Mouse (Mus musculus): Measurements from ENCODE around the gene Apof. TPM values are rescaled to one million over a fixed set of nuclear protein-coding genes. Genes with fewer than 3 reads are reported as not detected.
"Not testable (repeated sequence)": the region's sequence is repeated elsewhere in the genome, so short reads cannot be mapped to it uniquely, and the experiment has no call there.

Apof gene
- polyA plus RNA-seq, 1 experiment from 2014 or later: 0.49 TPM

- no peak for ATAC-seq (replicated peaks; ENCODE audit: insufficient number of reproducible peaks, low FRiP score, low TSS enrichment)
- Histone ChIP-seq H3K36me3 (ENCODE audit: control insufficient read depth, insufficient read depth, low read length) (no peaks in the 10 kb centered on the region), H3K9ac (ENCODE audit: low read depth, low read length) (no peak overlapping the region), H3K9me3 (replicated peaks; ENCODE audit: control insufficient read depth, low read length) (no peaks in the 10 kb centered on the region), H3K27me3 (ENCODE audit: control insufficient read depth, insufficient read depth, low read length) (no peaks in the 10 kb centered on the region), H3K4me2 (no peak overlapping the region), H3K4me1 (ENCODE audit: control insufficient read depth, insufficient read depth, low read length) (no peaks in the 10 kb centered on the region), H3K27ac (ENCODE audit: low read depth, low read length) (no peak overlapping the region), H3K4me3 (ENCODE audit: low read depth, low read length) (no peak overlapping the region)
- WGBS (ENCODE audit: insufficient replicate concordance): 80% methylated on average over 6 of the region's 6 CpGs
These were observed 4.8 kb upstream of the Apof start for GRCm38 (mm10) chr10:128263393-128264310.

GRCm38 (mm10) chr10:128269206-128269910 lies 887 bp downstream of the Apof start:
- H3K4me2 ChIP-seq: peak overlapping the region; percentile 67
- no peaks in the 10 kb centered on the region for H3K27me3 ChIP-seq (ENCODE audit: control insufficient read depth, insufficient read depth, low read length)
- H3K4me3 ChIP-seq (ENCODE audit: low read depth, low read length): no peak overlapping the region
- no peaks in the 10 kb centered on the region for H3K4me1 ChIP-seq (ENCODE audit: control insufficient read depth, insufficient read depth, low read length)
- H3K27ac ChIP-seq (ENCODE audit: low read depth, low read length): no peak overlapping the region
- H3K36me3 ChIP-seq (ENCODE audit: control insufficient read depth, insufficient read depth, low read length): no peaks in the 10 kb centered on the region
- H3K9ac ChIP-seq (ENCODE audit: low read depth, low read length): no peak overlapping the region
- 83% methylated on average over 16 of the region's 16 CpGs for WGBS (ENCODE audit: insufficient replicate concordance)
- ATAC-seq (replicated peaks; ENCODE audit: insufficient number of reproducible peaks, low FRiP score, low TSS enrichment): no peak
- no peaks in the 10 kb centered on the region for H3K9me3 ChIP-seq (replicated peaks; ENCODE audit: control insufficient read depth, low read length)

GRCm38 (mm10) chr10:128270287-128270841 lies 1.9 kb downstream of the Apof start, which contains the start of gene Stat2:
Gene Stat2 (plus strand): TSS chr10:128270559.
- WGBS (ENCODE audit: insufficient replicate concordance): under 1% methylated on average over 43 of the region's 43 CpGs
- no peaks in the 10 kb centered on the region for H3K4me1 ChIP-seq (ENCODE audit: control insufficient read depth, insufficient read depth, low read length)

GRCm38 (mm10) chr10:128270866-128271265 lies 2.4 kb downstream of the Apof start:
- 38% methylated on average over 7 of the region's 7 CpGs for WGBS (ENCODE audit: insufficient replicate concordance)
- H3K27ac ChIP-seq (ENCODE audit: low read depth, low read length): peak overlapping the region; percentile 60; the same call in 1 of the 2 replicates
- peak overlapping the region; percentile 81 for H3K9ac ChIP-seq (ENCODE audit: low read depth, low read length)
- H3K4me2 ChIP-seq: peak overlapping the region; percentile 71
- peak overlapping the region; percentile 71 for H3K4me3 ChIP-seq (ENCODE audit: low read depth, low read length)
- no peaks in the 10 kb centered on the region for H3K4me1 ChIP-seq (ENCODE audit: control insufficient read depth, insufficient read depth, low read length)
- H3K9me3 ChIP-seq (replicated peaks; ENCODE audit: control insufficient read depth, low read length): no peaks in the 10 kb centered on the region
- no peaks in the 10 kb centered on the region for H3K27me3 ChIP-seq (ENCODE audit: control insufficient read depth, insufficient read depth, low read length)
- ATAC-seq (replicated peaks; ENCODE audit: insufficient number of reproducible peaks, low FRiP score, low TSS enrichment): no peak
- H3K36me3 ChIP-seq (ENCODE audit: control insufficient read depth, insufficient read depth, low read length): no peaks in the 10 kb centered on the region

More at GRCm38 (mm10) chr10:128270287-128270841, 1.9 kb downstream of the Apof start, which contains the start of gene Stat2:
- Histone ChIP-seq H3K9me3 (replicated peaks; ENCODE audit: control insufficient read depth, low read length) (no peaks in the 10 kb centered on the region), H3K27me3 (ENCODE audit: control insufficient read depth, insufficient read depth, low read length) (no peaks in the 10 kb centered on the region), H3K9ac (ENCODE audit: low read depth, low read length) (peak within 1 kb of the TSS; percentile 81), H3K27ac (ENCODE audit: low read depth, low read length) (peak within 1 kb of the TSS; percentile 60), H3K36me3 (ENCODE audit: control insufficient read depth, insufficient read depth, low read length) (no peaks in the 10 kb centered on the region), H3K4me2 (peak within 1 kb of the TSS; percentile 71), H3K4me3 (ENCODE audit: low read depth, low read length) (peak within 1 kb of the TSS; percentile 71)
- peak; percentile 97 for ATAC-seq (replicated peaks; ENCODE audit: insufficient number of reproducible peaks, low FRiP score, low TSS enrichment)

- no peaks in the 10 kb centered on the region for H3K4me1 ChIP-seq (ENCODE audit: control insufficient read depth, insufficient read depth, low read length)
- no peak overlapping the region for H3K27ac ChIP-seq (ENCODE audit: low read depth, low read length)
- H3K4me3 ChIP-seq (ENCODE audit: low read depth, low read length): no peak overlapping the region
- no peak overlapping the region for H3K9ac ChIP-seq (ENCODE audit: low read depth, low read length)
- H3K4me2 ChIP-seq: no peak overlapping the region
- no peaks in the 10 kb centered on the region for H3K9me3 ChIP-seq (replicated peaks; ENCODE audit: control insufficient read depth, low read length)
- H3K36me3 ChIP-seq (ENCODE audit: control insufficient read depth, insufficient read depth, low read length): no peaks in the 10 kb centered on the region
- ATAC-seq (replicated peaks; ENCODE audit: insufficient number of reproducible peaks, low FRiP score, low TSS enrichment): no peak
- H3K27me3 ChIP-seq (ENCODE audit: control insufficient read depth, insufficient read depth, low read length): no peaks in the 10 kb centered on the region
- WGBS (ENCODE audit: insufficient replicate concordance): 67% methylated on average over 2 of the region's 2 CpGs
These were observed 3.4 kb downstream of the Apof start for GRCm38 (mm10) chr10:128271883-128272282.

- not testable (repeated sequence) for H3K9me3 ChIP-seq (replicated peaks; ENCODE audit: control insufficient read depth, low read length); H3K36me3 ChIP-seq (ENCODE audit: control insufficient read depth, insufficient read depth, low read length); H3K27me3 ChIP-seq (ENCODE audit: control insufficient read depth, insufficient read depth, low read length); H3K9ac ChIP-seq (ENCODE audit: low read depth, low read length); H3K4me2 ChIP-seq; H3K4me1 ChIP-seq (ENCODE audit: control insufficient read depth, insufficient read depth, low read length); H3K27ac ChIP-seq (ENCODE audit: low read depth, low read length); H3K4me3 ChIP-seq (ENCODE audit: low read depth, low read length); ATAC-seq (replicated peaks; ENCODE audit: insufficient number of reproducible peaks, low FRiP score, low TSS enrichment)
- 87% methylated on average over 4 of the region's 7 CpGs for WGBS (ENCODE audit: insufficient replicate concordance)
These were observed 4.5 kb downstream of the Apof start for GRCm38 (mm10) chr10:128272819-128273439.

- ATAC-seq (replicated peaks; ENCODE audit: insufficient number of reproducible peaks, low FRiP score, low TSS enrichment); H3K36me3 ChIP-seq (ENCODE audit: control insufficient read depth, insufficient read depth, low read length); H3K4me2 ChIP-seq; H3K9ac ChIP-seq (ENCODE audit: low read depth, low read length); H3K27ac ChIP-seq (ENCODE audit: low read depth, low read length); H3K27me3 ChIP-seq (ENCODE audit: control insufficient read depth, insufficient read depth, low read length); H3K4me1 ChIP-seq (ENCODE audit: control insufficient read depth, insufficient read depth, low read length); H3K4me3 ChIP-seq (ENCODE audit: low read depth, low read length); H3K9me3 ChIP-seq (replicated peaks; ENCODE audit: control insufficient read depth, low read length): not testable (repeated sequence)
- 94% methylated on average over 1 of the region's 1 CpGs for WGBS (ENCODE audit: insufficient replicate concordance)
These were observed 6.9 kb downstream of the Apof start for GRCm38 (mm10) chr10:128275374-128275773.

GRCm38 (mm10) chr10:128278158-128278557 lies 9.7 kb downstream of the Apof start:
- Histone ChIP-seq H3K4me1 (ENCODE audit: control insufficient read depth, insufficient read depth, low read length) (no peaks in the 10 kb centered on the region), H3K9ac (ENCODE audit: low read depth, low read length) (no peak overlapping the region), H3K9me3 (replicated peaks; ENCODE audit: control insufficient read depth, low read length) (no peaks in the 10 kb centered on the region), H3K27ac (ENCODE audit: low read depth, low read length) (no peak overlapping the region), H3K36me3 (ENCODE audit: control insufficient read depth, insufficient read depth, low read length) (peaks cover 12% of the 10 kb centered on the region), H3K4me3 (ENCODE audit: low read depth, low read length) (no peak overlapping the region), H3K4me2 (no peak overlapping the region), H3K27me3 (ENCODE audit: control insufficient read depth, insufficient read depth, low read length) (no peaks in the 10 kb centered on the region)
- ATAC-seq (replicated peaks; ENCODE audit: insufficient number of reproducible peaks, low FRiP score, low TSS enrichment): no peak
- WGBS (ENCODE audit: insufficient replicate concordance): 58% methylated on average over 6 of the region's 6 CpGs

Measured in heart, embryonic 11.5 days (tissue).